Mouse (Mus musculus) cortical plate, adult 2 months (tissue): ENCODE data around the gene H2-M10.6. TPM values are rescaled to one million over a fixed set of nuclear protein-coding genes. Genes with fewer than 3 reads are reported as not detected.
A peak's percentile ranks its signal among the peaks of the same experiment; 100 is the strongest.
"Not testable (repeated sequence)": the region's sequence is repeated elsewhere in the genome, so short reads cannot be mapped to it uniquely, and the experiment has no call there.

Experiments
- H3K27ac ChIP-seq: fragments of 200-500 bp; 2 replicates; pipeline ENCODE4 v1.5.1; 2012; ENCODE audit warnings: low read length, control low read depth, inconsistent platforms; ENCODE audit not compliant: insufficient read depth
- H3K4me1 ChIP-seq: fragments of 200-500 bp; 2 replicates; pipeline ENCODE4 v1.6.1; 2011; ENCODE audit warnings: low read length; ENCODE audit not compliant: control insufficient read depth, insufficient read depth
- H3K4me3 ChIP-seq: fragments of 200-500 bp; 2 replicates; pipeline ENCODE4 v1.5.1; 2011; ENCODE audit warnings: mild to moderate bottlenecking, low read length, control low read depth; ENCODE audit not compliant: insufficient read depth
- CTCF ChIP-seq: fragments of 200-500 bp; IDR thresholded peaks from 2 replicates; pipeline ENCODE4 v1.5.1; 2011; ENCODE audit warnings: mild to moderate bottlenecking, control low read depth, low read length; ENCODE audit not compliant: insufficient read depth; ENCODE audit errors: extremely low read depth
- POLR2A ChIP-seq: fragments of 200-500 bp; IDR thresholded peaks from 2 replicates; pipeline ENCODE4 v1.6.1; 2011; ENCODE audit warnings: mild to moderate bottlenecking, low read length, control low read depth; ENCODE audit not compliant: insufficient read depth; ENCODE audit errors: extremely low read depth
- polyA plus RNA-seq: library from polyadenylated mRNA; depleted of rRNA; stranded (reverse); fragments of >200 nt; gene quantifications from 2 replicates; pipeline ENCODE4 v1.2.3, GENCODE M21; 2012

The H2-M10.6 gene
- polyA plus RNA-seq, 1 experiment = not detected

GRCm38 (mm10) chr17:36824005-36824404 lies 12.0 kb downstream of the H2-M10.6 start:
- H3K27ac ChIP-seq = no peak overlapping the region
- no peak overlapping the region for H3K4me3 ChIP-seq
- no peak for TF ChIP-seq POLR2A
- TF ChIP-seq CTCF = peak; percentile 59
- H3K4me1 ChIP-seq = no peaks in the 10 kb centered on the region

- H3K4me3 ChIP-seq = no peak overlapping the region
- H3K27ac ChIP-seq = no peak overlapping the region
- H3K4me1 ChIP-seq = no peaks in the 10 kb centered on the region
- TF ChIP-seq POLR2A = no peak
- 0 out of 2 replicates have a peak, but pooled peaks have one; percentile 8 for TF ChIP-seq CTCF
Measured at GRCm38 (mm10) chr17:36825525-36825924, 13.6 kb downstream of the H2-M10.6 start.

- peak; percentile 59 for TF ChIP-seq CTCF
- H3K4me1 ChIP-seq, H3K4me3 ChIP-seq, H3K27ac ChIP-seq: not testable (repeated sequence)
Measured at GRCm38 (mm10) chr17:36826002-36826401, 14.0 kb downstream of the H2-M10.6 start.

- Histone ChIP-seq H3K4me1 (no peaks in the 10 kb centered on the region), H3K27ac (no peak overlapping the region), H3K4me3 (no peak overlapping the region)
- TF ChIP-seq POLR2A = no peak
- no peak for TF ChIP-seq CTCF
Measured at GRCm38 (mm10) chr17:36828488-36828887, 16.5 kb downstream of the H2-M10.6 start.

GRCm38 (mm10) chr17:36830470-36830869 lies 18.5 kb downstream of the H2-M10.6 start:
- Histone ChIP-seq H3K27ac (no peak overlapping the region), H3K4me3 (no peak overlapping the region), H3K4me1 (no peaks in the 10 kb centered on the region)
- TF ChIP-seq CTCF = no peak
- no peak for TF ChIP-seq POLR2A

GRCm38 (mm10) chr17:36832694-36833093 lies 20.7 kb downstream of the H2-M10.6 start:
- H3K4me1 ChIP-seq = peaks cover 2% of the 10 kb centered on the region; the same call in 1 of the 2 replicates
- no peak overlapping the region for H3K4me3 ChIP-seq
- TF ChIP-seq POLR2A (no peak), CTCF (no peak)
- H3K27ac ChIP-seq = no peak overlapping the region

- peak overlapping the region; percentile 49; the same call in 1 of the 2 replicates for H3K27ac ChIP-seq
- H3K4me3 ChIP-seq = no peak overlapping the region
- H3K4me1 ChIP-seq = peaks cover 4% of the 10 kb centered on the region; the same call in 1 of the 2 replicates
- TF ChIP-seq POLR2A (no peak), CTCF (no peak; the same call in 1 of the 2 replicates)
Measured at GRCm38 (mm10) chr17:36835591-36836426, 23.8 kb downstream of the H2-M10.6 start.

- Histone ChIP-seq H3K4me1 (peaks cover 4% of the 10 kb centered on the region; the same call in 1 of the 2 replicates), H3K4me3 (peak overlapping the region; percentile 71), H3K27ac (peak overlapping the region; percentile 49)
- no peak for TF ChIP-seq POLR2A
- TF ChIP-seq CTCF = no peak
Measured at GRCm38 (mm10) chr17:36836427-36836812, 24.4 kb downstream of the H2-M10.6 start.

GRCm38 (mm10) chr17:36836874-36837647 lies 25.1 kb downstream of the H2-M10.6 start, which contains the start of gene Trim26:
Gene Trim26 (plus strand): TSS chr17:36837134.
- Histone ChIP-seq H3K4me1 (peaks cover 4% of the 10 kb centered on the region; the same call in 1 of the 2 replicates), H3K4me3 (peak within 1 kb of the TSS; percentile 71), H3K27ac (peak within 1 kb of the TSS; percentile 88)
- TF ChIP-seq POLR2A (peak; percentile 66; the same call in 1 of the 2 replicates), CTCF (no peak)
